Mouse (Mus musculus) midbrain, embryonic 16.5 days (tissue): ENCODE results near the gene Ckap4. TPM values are rescaled to one million over a fixed set of nuclear protein-coding genes. Genes with fewer than 3 reads are reported as not detected.

Source experiments
- ATAC-seq: fragments of 200-750 bp; cut with Nextera tagmentation; 2 replicates; pipeline ENCODE4 v1.8.0; 2017; ENCODE audit warnings: moderate TSS enrichment
- H3K27ac ChIP-seq: fragments of 300-500 bp; sonication (generic); 2 replicates; pipeline ENCODE4 v1.5.1; 2014; ENCODE audit warnings: mild to moderate bottlenecking, low read length, mixed read lengths
- H3K27me3 ChIP-seq: fragments of 300-500 bp; sonication (generic); 2 replicates; pipeline ENCODE4 v1.6.1; 2014; ENCODE audit warnings: low read depth, low read length, mixed read lengths; ENCODE audit not compliant: control insufficient read depth, insufficient read depth
- H3K36me3 ChIP-seq: fragments of 300-500 bp; sonication (generic); 2 replicates; pipeline ENCODE4 v1.6.1; 2014; ENCODE audit warnings: mild to moderate bottlenecking, low read length, moderate library complexity, mixed read lengths; ENCODE audit not compliant: control insufficient read depth, insufficient read depth
- H3K4me1 ChIP-seq: fragments of 300-500 bp; sonication (generic); 2 replicates; pipeline ENCODE4 v1.6.1; 2014; ENCODE audit warnings: mild to moderate bottlenecking, low read length, mixed read lengths; ENCODE audit not compliant: control insufficient read depth, insufficient read depth
- H3K4me2 ChIP-seq: fragments of 300-500 bp; sonication (generic); 2 replicates; pipeline ENCODE4 v1.6.1; 2014; ENCODE audit warnings: mild to moderate bottlenecking, low read length, mixed read lengths
- H3K4me3 ChIP-seq: fragments of 300-500 bp; sonication (generic); 2 replicates; pipeline ENCODE4 v1.5.1; 2014; ENCODE audit warnings: low read depth, mild to moderate bottlenecking, low read length, moderate library complexity, mixed read lengths
- H3K9ac ChIP-seq: fragments of 300-500 bp; sonication (generic); 2 replicates; pipeline ENCODE4 v1.6.1; 2014; ENCODE audit warnings: low read depth, low read length, mixed read lengths
- H3K9me3 ChIP-seq: fragments of 300-500 bp; sonication (generic); replicated peaks from 2 replicates; pipeline ENCODE4 v1.6.1; 2014; ENCODE audit warnings: mild to moderate bottlenecking, low read length, mixed read lengths; ENCODE audit not compliant: control insufficient read depth, poor library complexity, severe bottlenecking
- WGBS: fragments of 180-500 bp; shearing (Covaris S2); extraction: QIAGEN DNeasy Blood & Tissue Kit; methylation state at CpG from one replicate; pipeline ENCODE4 v1.1.7; 2014; 5-methylcytosine and 5-hydroxymethylcytosine counted together
- polyA plus RNA-seq: library from polyadenylated mRNA; unstranded; fragments of >200 nt; fragmentation: Nextera tagmentation; extraction: Ambion mirVana; gene quantifications from 2 replicates; pipeline ENCODE4 v1.2.1, GENCODE M21; 2015

Gene Ckap4
- polyA plus RNA-seq, 1 experiment from 2014 or later: 45.9 TPM

DNA sequence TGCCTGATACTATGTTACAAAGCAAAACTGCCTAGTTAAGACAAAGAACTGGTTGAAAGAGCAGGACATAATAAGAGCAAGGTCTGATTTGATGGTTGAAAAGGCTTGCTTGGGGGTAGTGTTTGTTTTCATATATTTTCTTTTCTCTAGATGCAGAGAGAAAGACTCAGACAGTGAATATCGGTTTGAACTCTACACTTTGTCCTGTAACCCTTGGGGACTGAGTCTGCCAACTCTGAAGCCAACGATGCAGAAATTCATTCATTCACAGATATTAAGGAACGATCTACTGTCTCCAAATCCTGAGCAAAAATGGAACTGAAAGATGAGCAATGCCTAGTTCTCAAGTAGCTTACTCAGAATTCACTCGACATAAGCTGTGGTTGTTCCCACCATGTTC lies 53.7 kb downstream of the Ckap4 start:
- no peak for ATAC-seq
- Histone ChIP-seq H3K9ac (no peak overlapping the region), H3K9me3 (no peaks in the 10 kb centered on the region), H3K4me2 (no peak overlapping the region), H3K36me3 (no peaks in the 10 kb centered on the region), H3K27ac (no peak overlapping the region), H3K27me3 (no peaks in the 10 kb centered on the region), H3K4me3 (no peak overlapping the region), H3K4me1 (peaks cover 3% of the 10 kb centered on the region; the same call in 1 of the 2 replicates)
- 54% methylated on average over 4 of the region's 4 CpGs for WGBS

DNA sequence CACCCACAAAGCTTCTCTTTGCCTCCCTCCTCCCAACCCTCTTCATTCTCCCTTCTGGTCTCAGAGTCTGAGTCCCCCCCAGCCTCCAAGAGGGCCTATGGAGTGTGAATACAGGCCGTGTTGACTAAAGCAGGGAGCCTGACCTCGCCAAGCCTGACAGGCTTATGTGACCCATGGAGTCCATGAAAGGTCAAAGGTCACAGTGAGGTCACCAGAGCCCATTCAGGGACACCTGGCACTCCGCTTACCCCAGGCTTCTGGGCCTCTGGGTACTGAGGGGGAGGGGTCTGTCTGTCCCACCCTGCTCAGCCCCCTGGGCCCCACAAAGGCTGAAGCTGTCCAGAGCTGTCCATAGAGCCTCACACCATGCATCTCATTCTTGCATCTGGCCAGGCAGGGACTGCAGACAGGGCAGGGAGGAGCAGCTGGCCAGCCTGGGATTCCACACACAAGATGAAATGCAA lies 56.2 kb downstream of the Ckap4 start:
- no peak for ATAC-seq
- H3K27me3 ChIP-seq: no peaks in the 10 kb centered on the region
- 11% methylated on average over 3 of the region's 3 CpGs for WGBS

DNA sequence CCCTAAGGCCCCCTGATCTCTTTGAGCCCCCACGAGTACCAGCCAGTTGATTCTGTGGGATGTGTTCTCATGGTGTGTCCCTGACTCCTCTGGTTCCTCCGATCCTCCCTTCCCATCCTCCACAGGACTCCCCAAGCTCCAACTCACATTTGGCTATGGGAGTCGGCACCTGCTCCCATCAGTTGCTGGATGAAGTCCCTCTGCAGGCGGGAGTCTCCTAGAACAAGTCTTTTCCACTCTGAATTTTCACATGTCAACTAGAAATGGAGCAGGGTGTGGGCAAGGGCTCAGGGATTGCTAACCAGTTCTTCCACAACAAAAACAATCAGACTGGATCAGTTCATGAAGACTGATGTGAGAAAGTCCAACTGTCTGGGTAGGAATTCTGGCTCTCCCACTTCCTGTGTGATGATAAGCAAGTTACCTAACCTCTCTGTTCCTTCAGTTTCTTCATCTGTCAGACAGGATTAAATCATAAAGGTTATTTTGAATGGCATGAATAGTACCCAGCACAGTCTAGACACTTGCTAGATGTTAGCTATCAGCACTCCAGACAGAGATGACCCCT lies 56.7 kb downstream of the Ckap4 start:
- Histone ChIP-seq H3K9me3 (no peaks in the 10 kb centered on the region), H3K9ac (no peak overlapping the region), H3K4me3 (no peak overlapping the region), H3K4me1 (peaks cover 3% of the 10 kb centered on the region; the same call in 1 of the 2 replicates), H3K27me3 (no peaks in the 10 kb centered on the region), H3K4me2 (no peak overlapping the region), H3K36me3 (no peaks in the 10 kb centered on the region), H3K27ac (no peak overlapping the region)
- WGBS: 48% methylated on average over 4 of the region's 4 CpGs
- ATAC-seq: no peak

More for the DNA sequence above, 56.2 kb downstream of the Ckap4 start:
- no peaks in the 10 kb centered on the region for H3K9me3 ChIP-seq
- H3K36me3 ChIP-seq: no peaks in the 10 kb centered on the region
- H3K4me3 ChIP-seq: no peak overlapping the region
- H3K4me1 ChIP-seq: peaks cover 3% of the 10 kb centered on the region; the same call in 1 of the 2 replicates
- no peak overlapping the region for H3K9ac ChIP-seq
- H3K27ac ChIP-seq: no peak overlapping the region
- no peak overlapping the region for H3K4me2 ChIP-seq

Other genes with a start within 250 kb of the Ckap4 start
- gene Nuak1, start 93.5 kb downstream of the Ckap4 start, polyA plus RNA-seq: 5.5 and 5.6 TPM in 2 replicates
- 20.4 and 22.7 TPM in 2 replicates for gene Tcp11l2, start 42.6 kb upstream of the Ckap4 start, polyA plus RNA-seq
- gene Polr3b, start 88.2 kb upstream of the Ckap4 start, polyA plus RNA-seq: 13.9 and 14.7 TPM in 2 replicates
- 12.6 and 13.9 TPM in 2 replicates for gene Rfx4, start 222.0 kb upstream of the Ckap4 start, polyA plus RNA-seq